19 mouse cellular contexts compared by ENCODE assay signal in the genomic region with DNA sequence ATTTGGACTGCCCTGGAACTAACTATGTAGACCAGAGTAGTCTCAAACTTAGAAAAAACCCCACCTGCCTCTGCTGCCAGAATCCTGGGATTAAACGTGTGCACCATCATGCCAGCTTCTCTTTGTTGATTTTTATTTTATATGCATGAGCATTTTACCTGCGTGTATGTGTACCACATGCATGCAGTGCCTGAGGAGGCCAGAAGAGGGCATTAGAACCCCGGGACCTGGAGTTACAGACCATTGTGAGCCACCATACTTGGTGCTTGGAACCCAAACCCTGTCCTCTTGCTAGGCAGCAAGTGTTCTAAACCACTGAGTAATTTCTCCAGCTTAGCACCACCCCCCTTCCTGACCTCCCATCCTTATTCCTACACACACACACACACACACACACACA. TPM values are rescaled to one million over a fixed set of nuclear protein-coding genes. Genes with fewer than 3 reads are reported as not detected.
DNase-seq lines count a peak whose midpoint lies in the region; ATAC-seq and TF ChIP-seq lines count a peak whose summit lies in the region.
"Had no signal": no experiment of that assay in that cellular context is flagged by ENCODE, and none has a peak within 500 bp of the region (broad histone marks: within the 10 kb centered on the region; RNA-seq: fewer than 3 reads in every experiment).

No protein-coding gene starts in this region.

- H3K27me3 ChIP-seq in forebrain, postnatal 0 days (ENCODE audit: insufficient read depth, low read length), result no peaks in the 10 kb centered on the region
- H3K27me3 ChIP-seq in forebrain, embryonic 12.5 days, result no peaks in the 10 kb centered on the region
- no peaks in the 10 kb centered on the region for H3K27me3 ChIP-seq in thymus, adult 2 months (ENCODE audit: control insufficient read depth, insufficient read depth, low read length)
- no peaks in the 10 kb centered on the region for H3K27me3 ChIP-seq in stomach, postnatal 0 days (ENCODE audit: control insufficient read depth, insufficient read depth, low read length)
- H3K27me3 ChIP-seq: heart, embryonic 15.5 days; Patski had no signal

- DNase-seq in forebrain, postnatal 0 days, result no peak
- no peak for DNase-seq in layer of hippocampus, adult 2 months (ENCODE audit: low spot score in 2 of 2)
- no peak for DNase-seq in layer of hippocampus, adult 9-10 months (ENCODE audit: low spot score)
- DNase-seq in thymus, adult 2 months, result peak; percentile 17
- no peak for DNase-seq in thymus, postnatal 10 days (ENCODE audit: low spot score in 2 of 2)
- DNase-seq in stomach, postnatal 0 days (ENCODE audit: low spot score), result no peak
- DNase-seq in ovary, postnatal 14 days (ENCODE audit: low spot score), result no peak
- DNase-seq: cerebellum, adult 2 months; heart, adult 11 months; kidney, adult 9 months; retina, postnatal 1 day had no signal

- H3K4me1 ChIP-seq in forebrain, postnatal 0 days (ENCODE audit: insufficient read depth), result no peaks in the 10 kb centered on the region
- peaks cover 4% of the 10 kb centered on the region for H3K4me1 ChIP-seq in forebrain, embryonic 12.5 days
- H3K4me1 ChIP-seq in thymus, adult 2 months (replicated peaks; ENCODE audit: control insufficient read depth, insufficient read depth, low read length), result peaks cover 5% of the 10 kb centered on the region; the same call in 1 of the 2 replicates
- peaks cover 4% of the 10 kb centered on the region; the same call in 1 of the 2 replicates for H3K4me1 ChIP-seq in stomach, postnatal 0 days (replicated peaks; ENCODE audit: control insufficient read depth, insufficient read depth)

- ATAC-seq in forebrain, postnatal 0 days, result no peak
- no peak for ATAC-seq in forebrain, embryonic 12.5 days (ENCODE audit: low FRiP score)
- no peak for ATAC-seq in stomach, postnatal 0 days (ENCODE audit: low FRiP score, low TSS enrichment)
- ATAC-seq: CD4-positive, CD25-positive, alpha-beta regulatory T cell, adult 4 months; hindbrain, postnatal 0 days had no signal

- H3K4me3 ChIP-seq in forebrain, postnatal 0 days (ENCODE audit: low read depth, low read length), result no peak overlapping the region
- no peak overlapping the region for H3K4me3 ChIP-seq in forebrain, embryonic 12.5 days (replicated peaks)
- H3K4me3 ChIP-seq in layer of hippocampus, adult 2 months, result no peak overlapping the region
- H3K4me3 ChIP-seq in thymus, adult 2 months (ENCODE audit: control insufficient read depth, insufficient read depth, low read length), result no peak overlapping the region
- H3K4me3 ChIP-seq in stomach, postnatal 0 days (ENCODE audit: low read depth, low read length), result no peak overlapping the region
- H3K4me3 ChIP-seq: forebrain, embryonic 10.5 days; heart, embryonic 15.5 days; midbrain, embryonic 10.5 days had no signal

- no peak overlapping the region for H3K9ac ChIP-seq in forebrain, postnatal 0 days
- H3K9ac ChIP-seq in forebrain, embryonic 12.5 days, result no peak overlapping the region
- H3K9ac ChIP-seq in stomach, postnatal 0 days (ENCODE audit: low read length), result no peak overlapping the region
- H3K9ac ChIP-seq: heart, embryonic 15.5 days had no signal

- no peak overlapping the region for H3K4me2 ChIP-seq in forebrain, postnatal 0 days (ENCODE audit: low read depth)
- H3K4me2 ChIP-seq in forebrain, embryonic 12.5 days, result no peak overlapping the region
- no peak overlapping the region for H3K4me2 ChIP-seq in stomach, postnatal 0 days (replicated peaks; ENCODE audit: low read depth)
- H3K4me2 ChIP-seq: heart, embryonic 15.5 days had no signal

- WGBS in forebrain, postnatal 0 days, result 97% methylated on average over 3 of the region's 3 CpGs
- 96% methylated on average over 3 of the region's 3 CpGs for WGBS in forebrain, embryonic 12.5 days
- WGBS in thymus, adult 2 months, result 96% methylated on average over 3 of the region's 3 CpGs
- WGBS in stomach, postnatal 0 days, result 97% methylated on average over 3 of the region's 3 CpGs

- no peaks in the 10 kb centered on the region for H3K36me3 ChIP-seq in forebrain, postnatal 0 days (ENCODE audit: insufficient read depth)
- H3K36me3 ChIP-seq in forebrain, embryonic 12.5 days (replicated peaks), result no peaks in the 10 kb centered on the region
- H3K36me3 ChIP-seq in thymus, adult 2 months (ENCODE audit: control insufficient read depth, insufficient read depth, low read length), result no peaks in the 10 kb centered on the region
- no peaks in the 10 kb centered on the region for H3K36me3 ChIP-seq in stomach, postnatal 0 days (ENCODE audit: control insufficient read depth, insufficient read depth, low read length)
- H3K36me3 ChIP-seq: forebrain, embryonic 10.5 days; heart, embryonic 15.5 days; midbrain, embryonic 10.5 days had no signal

- no peaks in the 10 kb centered on the region for H3K9me3 ChIP-seq in forebrain, postnatal 0 days (ENCODE audit: low read length)
- H3K9me3 ChIP-seq in forebrain, embryonic 12.5 days, result no peaks in the 10 kb centered on the region
- no peaks in the 10 kb centered on the region for H3K9me3 ChIP-seq in stomach, postnatal 0 days (ENCODE audit: control insufficient read depth, low read length)
- H3K9me3 ChIP-seq: forebrain, embryonic 10.5 days; heart, embryonic 15.5 days had no signal

- no peak for TF ChIP-seq POLR2A in thymus, adult 2 months (IDR thresholded peaks at IDR 0.05; ENCODE audit: control insufficient read depth, extremely low read depth, insufficient read depth, low read length, poor library complexity)

- peak; percentile 15; the same call in 1 of the 2 replicates for TF ChIP-seq CTCF in forebrain, postnatal 0 days (IDR thresholded peaks at IDR 0.05; ENCODE audit: low read depth)
- peak; percentile 40 for TF ChIP-seq CTCF in layer of hippocampus, adult 2 months (conservative IDR thresholded peaks at IDR 0.05)
- TF ChIP-seq CTCF in thymus, adult 2 months (IDR thresholded peaks at IDR 0.05; ENCODE audit: borderline replicate concordance, control insufficient read depth, extremely low read depth, insufficient read depth, low read length, poor library complexity), result no peak
- TF ChIP-seq CTCF in stomach, postnatal 0 days (IDR thresholded peaks at IDR 0.05; ENCODE audit: low read depth), result peak; percentile 35

- TF ChIP-seq EP300 in stomach, postnatal 0 days (optimal IDR thresholded peaks at IDR 0.05), result no peak

- no peak overlapping the region for H3K27ac ChIP-seq in forebrain, postnatal 0 days (ENCODE audit: low read depth, low read length)
- H3K27ac ChIP-seq in forebrain, embryonic 12.5 days, result no peak overlapping the region
- H3K27ac ChIP-seq in layer of hippocampus, adult 2 months, result no peak overlapping the region
- H3K27ac ChIP-seq in thymus, adult 2 months (ENCODE audit: control insufficient read depth, insufficient read depth, low read length), result no peak overlapping the region
- no peak overlapping the region for H3K27ac ChIP-seq in stomach, postnatal 0 days (replicated peaks)
- H3K27ac ChIP-seq: hindbrain, postnatal 0 days; macrophage had no signal

RNA-seq across cellular contexts. Expression of gene Irf2bpl, which starts 13.6 kb away (rescaled TPM):
- total RNA-seq in forebrain, postnatal 0 days (2014; rRNA removed), result 134 and 161 TPM in 2 replicates
- polyA plus RNA-seq in forebrain, postnatal 0 days (2015; fragmentation: Nextera tagmentation; extraction: Ambion mirVana), result 86.3 and 95.7 TPM in 2 replicates
- 74.8 and 81.9 TPM in 2 replicates for polyA plus RNA-seq in forebrain, embryonic 12.5 days (2016; fragmentation: Nextera tagmentation; extraction: Ambion mirVana)
- total RNA-seq in layer of hippocampus, adult 2 months (2021), result 10 to 100 TPM; 69.8 to 70.2 TPM
- 38.6 and 46.1 TPM in 2 replicates for polyA plus RNA-seq in thymus, adult 2 months (2012; rRNA removed)
- 19.1 and 19.8 TPM in 2 replicates for polyA plus RNA-seq in stomach, postnatal 0 days (2015; fragmentation: Nextera tagmentation; extraction: Ambion mirVana)
